Mouse (Mus musculus): Measurements from ENCODE around the gene Abhd11.
"Not testable (repeated sequence)": the region's sequence is repeated elsewhere in the genome, so short reads cannot be mapped to it uniquely, and the experiment has no call there.

The Abhd11 gene

DNA sequence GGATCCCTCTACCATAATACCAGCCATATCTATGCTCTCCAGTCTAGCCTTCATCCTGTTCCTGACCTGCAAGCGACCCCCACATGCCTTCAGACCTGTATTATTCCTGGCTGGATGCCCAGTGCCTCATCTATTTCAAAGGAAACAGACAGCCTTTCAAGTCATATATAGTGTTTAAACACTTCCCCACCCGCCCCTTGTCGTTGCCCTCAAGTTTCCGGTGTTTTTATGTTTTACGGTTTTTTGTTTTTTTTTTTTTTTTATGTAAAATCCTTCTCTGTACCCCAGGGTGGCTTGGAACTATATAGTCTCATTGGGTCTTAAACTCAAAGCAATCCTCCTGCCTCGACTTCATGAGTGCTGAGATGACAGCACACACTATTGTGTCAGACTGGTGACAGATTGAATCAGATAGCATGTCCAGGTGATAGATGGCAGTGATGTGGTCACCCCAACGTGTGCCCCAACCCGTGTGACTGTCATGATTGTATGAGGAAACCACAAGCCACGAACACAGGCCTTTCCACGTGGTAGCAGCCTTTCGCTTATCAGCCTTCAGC lies 15.8 kb downstream of the Abhd11 start:
- no peak for DNase-seq

DNA sequence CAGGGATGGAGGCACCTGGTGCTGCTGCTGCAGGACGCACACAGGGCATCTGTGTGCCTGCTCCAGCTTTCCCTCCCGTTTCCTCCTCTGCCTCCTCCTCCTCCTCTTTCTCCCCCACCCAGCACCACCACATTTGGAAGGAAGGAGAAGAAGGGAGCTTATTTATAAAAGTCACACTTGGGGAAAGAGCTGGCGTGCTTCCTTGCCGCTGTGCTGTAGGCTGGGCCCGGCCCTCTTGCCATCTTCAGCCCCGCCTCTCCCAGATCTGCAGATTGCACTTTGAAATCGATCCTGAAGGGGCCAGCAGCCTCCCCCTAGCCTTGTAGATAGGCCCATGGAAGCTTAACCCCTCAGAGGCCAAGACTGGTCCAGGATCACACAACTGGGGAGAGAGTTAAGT lies 16.9 kb downstream of the Abhd11 start:
- no peak for DNase-seq

DNA sequence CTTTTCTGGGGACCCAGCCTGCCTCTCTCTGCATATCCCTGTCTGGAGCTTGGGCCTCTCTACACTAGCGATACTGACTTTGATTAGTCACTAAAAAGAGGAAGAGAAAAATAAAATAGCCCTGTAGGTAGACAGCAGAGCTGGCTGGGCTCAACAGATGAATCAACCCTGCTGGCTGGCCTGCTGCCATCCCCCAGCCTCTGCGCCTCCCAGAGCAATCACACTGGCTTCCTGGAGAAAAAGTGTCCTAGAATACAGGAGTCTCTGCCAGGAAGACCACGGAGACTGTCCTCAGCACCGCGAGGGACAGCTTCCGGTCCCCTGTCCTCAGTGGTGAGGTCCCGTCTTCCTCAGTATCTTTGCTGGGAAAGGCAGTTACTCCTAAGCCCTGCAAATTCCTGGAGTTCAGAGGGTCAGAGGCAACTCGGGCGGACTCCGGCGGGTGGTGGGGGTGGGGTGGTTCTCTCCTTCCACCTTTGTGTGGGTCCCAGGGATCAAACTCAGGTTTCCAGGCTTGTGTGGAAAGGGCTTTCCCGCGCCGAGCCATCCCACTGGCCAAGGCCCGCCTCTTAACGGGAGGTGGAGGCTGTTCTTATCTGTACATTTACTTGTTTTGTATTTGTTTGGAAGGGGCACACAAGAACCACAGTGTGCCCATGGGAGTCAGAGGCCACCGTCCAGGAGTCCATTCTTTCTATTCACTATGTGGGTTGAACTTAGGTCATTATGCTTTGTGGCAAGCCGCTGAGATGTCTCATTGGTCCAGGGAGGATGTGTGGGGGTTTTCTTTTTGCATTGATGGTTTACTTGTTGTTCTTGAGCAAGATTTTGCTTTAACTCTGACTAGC lies 20.3 kb downstream of the Abhd11 start:
- DNase-seq = peak; percentile 57

GRCm38 (mm10) chr5:135032581-135032980 lies 23.6 kb downstream of the Abhd11 start:
- DNase-seq = no peak

- no peak for DNase-seq
Observed at GRCm38 (mm10) chr5:135034593-135034992, 25.6 kb downstream of the Abhd11 start.

DNA sequence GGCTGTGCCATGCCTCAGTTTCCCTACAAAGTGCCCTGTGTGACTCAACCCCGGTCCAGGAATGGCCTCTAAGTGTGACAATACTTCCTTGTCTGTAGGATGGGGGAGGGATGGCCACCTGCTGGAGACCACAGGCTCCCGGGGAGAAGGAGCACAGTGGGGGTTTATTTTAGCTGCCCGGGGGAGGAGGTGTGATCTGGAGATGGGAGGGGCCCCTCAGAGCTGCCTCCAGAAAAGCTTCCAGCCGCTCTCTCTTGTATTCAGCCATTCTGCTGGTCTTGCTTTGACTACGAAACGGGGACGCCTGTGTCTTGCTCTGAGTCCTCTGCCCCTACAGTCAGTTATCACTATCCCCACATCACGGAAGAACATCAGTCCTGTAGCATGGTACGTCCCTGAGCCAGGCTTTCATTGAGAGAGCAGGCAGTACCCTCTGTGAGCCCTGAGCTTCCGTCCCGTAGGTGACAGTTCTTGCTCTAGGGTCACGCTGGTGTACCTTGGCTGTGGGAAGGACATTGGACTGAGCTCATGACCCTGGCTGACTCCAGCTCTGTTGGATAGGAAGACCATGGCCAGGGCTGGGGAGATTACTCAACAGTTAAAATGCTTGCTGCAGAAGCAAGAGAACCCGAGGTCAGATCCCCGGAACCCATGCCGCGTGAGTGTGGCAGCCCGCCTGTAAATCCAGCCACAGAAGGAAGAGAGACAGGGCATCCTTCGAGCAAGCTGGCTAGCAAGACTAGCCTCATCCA lies 26.8 kb downstream of the Abhd11 start:
- no peak for DNase-seq

GRCm38 (mm10) chr5:135037946-135038345 lies 29.0 kb downstream of the Abhd11 start:
- DNase-seq = no peak

GRCm38 (mm10) chr5:135039541-135039940 lies 30.6 kb downstream of the Abhd11 start:
- no peak for DNase-seq

DNA sequence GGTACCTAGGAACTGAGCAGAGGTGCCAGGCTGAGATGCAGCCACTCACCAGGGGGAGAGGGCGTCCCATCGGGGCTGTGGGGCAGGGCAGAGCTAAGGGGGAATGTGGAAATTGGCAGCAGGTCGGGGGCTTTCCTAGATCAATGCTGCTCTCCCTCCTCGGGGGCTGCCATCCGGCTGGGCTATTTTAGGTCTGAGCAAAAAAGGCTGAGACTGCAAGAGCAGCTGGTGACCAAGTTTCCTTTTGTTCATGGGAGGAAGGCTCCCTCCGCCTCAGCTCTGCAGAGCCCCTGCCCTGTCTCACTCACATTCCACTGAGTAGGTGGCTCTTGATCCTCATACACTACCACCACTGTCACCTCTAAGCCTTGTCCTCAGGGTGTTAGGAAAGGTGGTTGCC lies 31.1 kb downstream of the Abhd11 start:
- no peak for DNase-seq

DNA sequence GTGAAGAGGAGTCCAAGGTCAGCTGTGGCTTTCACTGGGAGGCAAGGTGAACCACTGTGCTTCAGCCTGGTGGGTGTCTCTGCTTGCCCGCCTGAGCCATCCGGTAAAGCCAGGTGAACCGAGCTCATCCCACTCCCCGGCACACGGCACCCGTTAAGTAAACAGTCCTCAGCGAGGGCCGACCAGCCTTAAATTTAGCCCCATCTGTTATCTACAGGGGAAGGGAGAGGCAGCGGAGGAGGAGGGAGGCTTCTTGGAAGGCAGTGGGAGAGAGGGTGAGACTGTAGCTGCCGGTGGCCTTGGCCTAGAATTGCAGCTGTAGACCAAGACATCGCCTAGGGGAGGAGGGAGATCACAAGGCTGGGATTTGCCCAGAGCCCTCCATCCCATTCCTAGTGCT lies 31.8 kb downstream of the Abhd11 start:
- no peak for DNase-seq

GRCm38 (mm10) chr5:135042105-135042788 lies 33.3 kb downstream of the Abhd11 start:
- no peak for DNase-seq

- DNase-seq = no peak
Observed at GRCm38 (mm10) chr5:135044575-135044974, 35.6 kb downstream of the Abhd11 start.

DNA sequence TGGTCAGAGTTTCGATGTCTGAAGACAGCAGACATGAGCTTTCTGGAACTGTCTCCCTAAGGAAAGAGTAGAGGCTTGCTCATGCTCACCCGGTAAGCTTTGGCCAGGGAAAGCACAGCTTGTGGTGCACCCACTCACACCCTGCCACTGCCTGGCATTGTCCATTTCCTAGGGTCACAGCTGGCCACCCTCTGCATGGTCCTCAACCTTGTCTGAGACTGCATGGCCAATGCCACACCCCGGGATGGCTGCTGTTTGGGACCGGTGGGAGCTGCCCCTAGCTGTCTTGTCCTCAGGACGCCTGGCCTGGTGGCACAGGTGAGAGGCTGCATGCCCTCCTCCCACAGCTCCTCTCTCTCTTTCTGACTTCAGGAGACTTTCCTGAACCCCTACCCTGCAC lies 39.6 kb downstream of the Abhd11 start:
- DNase-seq = no peak

DNA sequence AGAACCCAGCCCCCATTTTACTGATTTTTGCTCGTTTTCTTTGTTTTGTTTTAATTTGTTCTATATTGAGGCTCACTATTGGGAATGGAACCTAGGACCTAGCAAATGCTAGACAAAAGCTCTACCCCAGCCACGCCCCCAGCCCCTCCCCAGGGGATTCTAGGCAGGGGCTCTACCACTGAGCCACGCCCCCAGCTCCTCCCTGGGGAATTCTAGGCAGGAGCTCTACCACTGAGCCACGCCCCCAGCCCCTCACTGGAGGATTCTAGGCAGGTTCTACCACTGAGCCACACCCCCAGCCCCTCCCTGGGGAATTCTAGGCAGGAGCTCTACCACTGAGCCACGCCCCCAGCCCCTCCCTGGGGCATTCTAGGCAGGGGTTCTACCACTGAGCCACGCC lies 40.3 kb downstream of the Abhd11 start:
- DNase-seq = not testable (repeated sequence)

GRCm38 (mm10) chr5:135053356-135053755 lies 44.4 kb downstream of the Abhd11 start:
- no peak for DNase-seq

Data from lung, postnatal 14 days (tissue).